Mouse (Mus musculus) thymus, postnatal 4 days (tissue): ENCODE results near the gene Sec22a.

Experiments
- DNase-seq: peaks from one replicate; pipeline ENCODE4 v3.0.0; 2021

The Sec22a gene

DNA sequence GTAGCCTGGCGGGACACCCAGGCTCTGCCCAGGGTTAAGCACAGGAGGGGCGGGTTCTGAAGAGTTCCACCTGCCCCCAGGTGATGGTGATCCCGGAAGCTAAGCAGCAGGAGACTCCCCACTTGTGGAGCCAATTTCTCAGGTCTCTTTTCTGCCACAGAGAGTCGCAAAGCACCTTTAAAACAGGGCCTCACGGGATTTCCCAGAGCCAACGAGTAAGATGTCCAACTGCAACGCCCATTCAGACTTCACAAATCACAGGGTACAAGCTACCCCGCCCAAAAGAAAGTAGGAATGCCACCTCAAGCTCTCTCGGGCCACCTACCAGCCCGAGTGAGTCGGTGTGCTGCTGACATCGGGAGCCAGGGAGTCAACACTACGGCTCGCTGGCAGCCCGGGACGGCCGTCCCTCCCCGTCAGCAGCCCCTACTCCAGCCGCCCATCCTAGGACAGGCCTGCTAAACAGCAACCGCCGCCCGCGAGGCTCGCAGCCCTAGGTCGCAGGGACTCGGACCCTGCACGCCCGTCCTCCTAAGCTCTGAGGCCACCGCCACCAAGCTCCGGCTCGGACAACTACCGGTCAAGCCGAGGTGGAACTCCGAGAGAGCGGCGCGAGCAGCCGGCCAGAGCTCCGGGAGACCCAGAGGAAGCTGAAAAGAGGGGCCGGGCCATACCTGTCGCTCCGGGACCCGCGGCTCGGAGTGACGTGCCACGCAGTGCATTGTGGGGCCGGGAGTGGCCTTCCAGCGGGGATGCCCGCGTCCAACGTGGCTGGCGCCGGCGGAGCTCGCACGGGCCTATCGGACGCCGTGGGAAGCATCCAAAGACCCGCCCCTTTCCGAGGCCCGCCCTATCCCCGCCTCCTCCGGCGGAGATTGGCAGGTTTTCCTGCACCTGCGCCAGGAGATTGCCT lies at the start of gene Sec22a:
Gene Sec22a (minus strand): TSS at position 769 of the 913 bp plus-strand sequence.
- DNase-seq: peak; percentile 95

DNA sequence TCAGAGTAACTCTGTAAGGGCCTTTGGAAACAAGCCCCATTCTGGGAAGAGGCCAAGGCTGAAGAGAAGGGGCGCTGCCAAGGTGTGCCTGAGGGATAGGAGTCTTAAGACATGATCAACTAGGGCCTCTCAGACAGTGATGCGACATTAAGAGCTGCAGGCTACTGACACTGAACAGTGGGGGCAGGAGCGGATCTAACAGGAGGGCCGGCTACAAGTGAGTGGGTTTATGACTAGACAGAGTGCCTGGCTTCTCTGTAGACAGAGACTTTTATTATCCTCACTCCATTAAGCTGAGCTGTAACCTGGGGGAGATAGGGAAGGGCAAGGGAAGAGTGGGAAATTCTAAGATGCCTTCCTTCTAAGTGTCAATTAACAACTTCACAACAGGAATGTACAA lies 43.0 kb upstream of the Sec22a start:
- DNase-seq: no peak

GRCm38 (mm10) chr16:35406166-35406565 lies 42.4 kb upstream of the Sec22a start:
- DNase-seq: no peak

GRCm38 (mm10) chr16:35405348-35406080 lies 41.8 kb upstream of the Sec22a start:
- no peak for DNase-seq

GRCm38 (mm10) chr16:35404864-35405263 lies 41.1 kb upstream of the Sec22a start:
- no peak for DNase-seq

GRCm38 (mm10) chr16:35403891-35404290 lies 40.2 kb upstream of the Sec22a start:
- DNase-seq: no peak

DNA sequence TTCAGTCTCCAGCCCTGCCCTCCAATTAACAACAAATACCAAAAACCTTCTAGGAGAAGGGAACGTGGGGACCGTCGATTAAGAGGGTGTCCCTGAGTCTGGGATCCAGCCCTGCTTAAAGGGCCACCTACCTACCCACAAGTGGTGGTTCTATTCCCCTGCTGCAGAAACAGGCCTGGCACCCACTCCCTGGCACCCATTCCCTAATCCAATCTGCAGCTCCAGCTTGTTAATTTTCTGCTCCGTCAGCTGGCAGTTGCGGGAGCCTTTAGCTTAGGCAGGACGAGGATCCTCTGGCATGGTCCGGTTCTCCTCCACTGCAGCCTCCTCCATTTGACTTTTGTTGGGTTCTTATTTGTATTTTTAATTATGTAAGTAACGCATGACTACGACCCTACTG lies 39.6 kb upstream of the Sec22a start:
- DNase-seq: no peak

DNA sequence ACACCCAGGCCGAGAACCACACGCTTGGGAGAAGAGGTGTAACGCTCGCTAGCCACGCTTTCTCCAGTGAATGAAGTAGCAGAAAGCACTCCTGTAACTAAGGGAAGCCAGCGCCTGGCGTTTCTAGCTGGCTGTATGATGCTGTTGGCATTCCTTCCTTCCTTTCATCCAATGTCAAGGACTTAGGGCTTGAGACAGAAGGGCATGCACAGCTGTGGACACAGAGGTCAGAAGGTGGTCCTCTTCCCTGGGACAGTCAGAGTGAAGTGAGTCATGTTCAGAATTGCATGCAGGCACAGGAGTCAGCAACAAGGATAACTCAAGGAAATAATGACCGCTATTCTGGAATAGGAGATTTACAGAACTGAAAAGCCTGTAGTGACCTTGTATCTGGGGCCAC lies 29.1 kb upstream of the Sec22a start:
- no peak for DNase-seq

DNA sequence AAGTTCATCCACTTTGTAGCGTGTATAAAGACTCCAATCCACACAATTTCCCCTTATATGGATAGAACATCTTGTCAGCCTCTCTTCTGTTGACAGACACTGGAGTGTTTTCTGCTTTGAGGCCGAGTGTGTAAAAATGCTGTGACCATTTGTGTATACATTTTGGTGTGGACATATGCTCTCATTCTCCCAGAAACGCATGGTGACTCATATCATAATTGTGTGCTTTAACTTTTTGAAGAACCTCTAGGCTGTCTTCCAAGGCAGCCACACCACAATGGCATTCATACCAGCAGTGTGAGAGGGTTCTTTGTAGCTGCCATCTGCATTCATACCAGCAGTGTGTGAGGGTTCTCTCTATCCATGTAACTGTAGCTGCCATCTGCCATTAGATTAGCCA lies 21.9 kb upstream of the Sec22a start:
- DNase-seq: no peak

DNA sequence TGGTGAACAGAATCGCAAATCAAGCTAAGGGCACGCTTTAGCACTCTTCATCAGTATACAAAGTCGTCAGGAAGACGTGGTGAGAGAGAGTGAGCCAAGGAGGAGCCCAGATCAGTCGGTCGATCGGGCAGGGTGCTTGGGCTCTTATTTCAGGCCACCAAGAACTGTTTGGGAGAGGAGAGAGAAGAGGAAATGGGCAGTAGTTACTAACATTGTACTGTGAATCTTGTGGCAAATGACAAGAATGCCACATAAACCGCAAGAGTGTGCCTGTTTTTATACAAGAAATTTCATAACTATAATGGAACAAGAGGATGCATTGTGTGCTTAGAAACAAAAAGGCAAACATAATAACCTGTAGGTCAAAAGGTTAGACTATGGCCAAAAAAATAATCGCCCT lies 16.3 kb upstream of the Sec22a start:
- no peak for DNase-seq

GRCm38 (mm10) chr16:35379344-35379743 lies 15.6 kb upstream of the Sec22a start:
- DNase-seq: no peak

DNA sequence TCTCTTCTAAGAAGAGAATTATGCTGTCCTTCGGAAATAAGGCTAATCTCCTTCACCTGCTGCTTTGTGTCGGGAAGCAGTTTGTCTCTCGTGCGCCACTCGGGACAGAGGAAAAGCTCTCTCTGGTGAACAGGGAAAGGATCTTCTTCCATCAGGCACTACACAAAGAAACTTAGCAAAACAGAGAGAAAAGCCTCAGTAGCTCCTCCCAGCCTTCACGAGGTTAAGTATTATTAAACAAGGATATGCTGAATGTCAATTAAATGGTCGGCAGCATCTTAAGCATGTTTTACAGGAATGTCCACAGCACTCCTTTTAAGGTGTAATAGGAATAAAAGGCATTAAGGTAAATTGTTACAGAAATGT lies 328 bp upstream of the Sec22a start:
- DNase-seq: no peak

DNA sequence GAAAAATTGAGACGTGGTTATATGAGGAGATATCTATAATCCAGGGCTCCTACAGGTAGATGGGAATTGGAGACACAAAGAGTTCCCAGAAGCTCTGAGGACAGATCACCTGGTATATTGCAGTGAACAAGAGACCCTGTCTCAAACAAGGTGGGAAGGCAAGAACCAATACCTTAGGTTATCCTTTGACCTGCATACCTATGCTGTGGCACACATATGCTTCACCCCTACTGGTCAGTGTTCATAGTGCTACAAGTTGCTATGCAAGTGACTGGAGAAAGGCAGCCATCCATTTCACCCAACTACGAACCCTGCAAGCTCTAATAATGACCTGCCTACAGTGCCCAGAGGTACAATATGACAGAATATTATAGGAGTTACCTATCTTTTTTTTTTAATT lies 1.5 kb downstream of the Sec22a start:
- DNase-seq: no peak

DNA sequence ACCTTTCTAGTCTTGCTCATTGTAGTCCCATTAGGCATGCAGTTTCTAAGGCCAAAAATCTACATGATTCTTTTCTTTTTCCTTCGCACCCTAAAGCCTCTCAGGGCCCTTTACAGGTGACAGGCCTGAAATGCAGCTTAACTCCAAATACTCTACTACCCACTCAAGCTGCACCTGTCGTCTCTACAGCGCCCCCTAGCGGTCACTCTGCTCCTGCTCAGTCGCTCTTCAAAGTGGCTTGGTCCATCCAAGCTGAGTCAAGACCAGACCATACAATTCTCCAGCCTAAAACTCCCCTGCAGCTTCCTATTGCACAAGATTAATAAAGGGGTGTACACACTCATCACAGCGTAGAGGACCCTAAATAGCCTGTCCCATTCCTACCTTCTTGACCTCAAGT lies 3.1 kb downstream of the Sec22a start:
- DNase-seq: peak; percentile 89

DNA sequence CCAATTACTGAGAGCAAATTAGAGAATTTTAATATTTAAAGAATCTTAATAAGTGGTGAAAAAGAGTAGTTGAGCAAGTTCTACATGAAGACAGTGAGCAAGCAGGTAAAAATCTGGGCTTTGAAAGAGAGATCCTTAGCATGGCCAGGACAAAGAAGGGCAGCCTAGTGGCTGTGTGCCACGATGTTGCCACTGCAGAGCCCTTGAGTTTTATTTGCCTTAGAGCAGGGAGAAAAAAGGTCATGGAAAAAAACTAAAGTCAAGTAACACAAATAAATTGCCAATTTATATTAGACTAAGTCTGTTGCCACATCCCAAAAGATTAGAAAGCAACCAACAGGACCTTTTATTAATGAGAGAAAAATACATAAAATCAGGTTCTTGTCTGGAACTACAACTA lies 6.3 kb downstream of the Sec22a start:
- no peak for DNase-seq

- DNase-seq: no peak
These were observed 33.3 kb downstream of the Sec22a start for GRCm38 (mm10) chr16:35330451-35330850.

DNA sequence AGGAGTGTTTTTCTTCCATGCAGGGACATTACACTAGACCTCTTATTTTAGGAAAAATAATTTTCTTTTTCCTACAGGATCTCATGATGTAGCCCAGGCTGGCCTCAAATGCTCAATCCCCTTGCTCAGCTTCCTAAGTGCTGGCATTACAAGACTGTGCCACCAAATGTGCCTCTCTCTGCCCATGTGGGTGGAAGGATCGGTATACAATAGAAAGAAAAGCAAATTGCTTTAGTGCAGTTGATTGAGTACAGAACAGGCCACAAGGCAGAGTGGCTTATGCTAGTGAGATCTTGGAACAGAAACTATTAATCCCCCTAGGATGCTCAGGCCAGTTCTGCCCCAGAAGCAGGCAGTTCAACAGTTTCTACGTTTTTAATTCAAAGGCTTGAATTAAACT lies 43.9 kb downstream of the Sec22a start:
- no peak for DNase-seq

- no peak for DNase-seq
These were observed 44.4 kb downstream of the Sec22a start for GRCm38 (mm10) chr16:35319335-35319734.

DNA sequence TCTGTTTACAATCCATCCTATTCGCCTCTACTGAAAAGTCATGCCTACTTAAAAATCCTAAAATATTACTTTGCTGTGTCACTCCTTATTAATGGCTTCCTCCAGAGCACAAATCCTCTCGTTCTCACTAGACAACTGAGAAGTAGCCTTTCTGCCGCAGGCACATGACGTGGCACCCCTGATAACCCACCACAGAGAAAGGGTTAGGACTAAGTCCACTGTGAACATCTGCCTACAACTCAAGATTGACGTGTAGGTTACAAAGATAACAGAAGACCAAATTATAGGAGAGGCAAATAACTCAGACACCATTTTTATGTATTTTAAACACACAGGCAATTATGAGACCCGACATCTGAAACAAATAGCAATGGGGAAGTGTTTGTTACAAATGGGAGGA lies 45.3 kb downstream of the Sec22a start:
- no peak for DNase-seq

DNA sequence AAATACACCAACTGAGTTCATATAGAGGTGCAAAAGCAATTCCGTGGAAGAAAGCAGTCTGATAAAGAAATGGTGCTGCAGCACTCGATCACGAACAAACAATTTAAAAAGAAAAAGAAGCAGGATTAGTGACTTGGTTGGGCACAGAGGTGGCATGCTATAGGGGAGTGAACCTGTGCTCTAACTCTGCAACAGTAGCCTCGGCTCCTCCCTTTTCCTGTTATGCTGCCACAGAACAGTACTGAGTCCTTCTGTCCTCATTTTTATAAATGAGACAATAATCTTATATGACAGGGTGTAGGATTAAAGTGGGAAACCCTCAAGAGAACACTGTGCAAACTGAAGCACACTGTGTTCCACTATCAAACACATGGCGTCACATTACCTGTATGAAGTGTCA lies 46.3 kb downstream of the Sec22a start:
- DNase-seq: no peak

DNA sequence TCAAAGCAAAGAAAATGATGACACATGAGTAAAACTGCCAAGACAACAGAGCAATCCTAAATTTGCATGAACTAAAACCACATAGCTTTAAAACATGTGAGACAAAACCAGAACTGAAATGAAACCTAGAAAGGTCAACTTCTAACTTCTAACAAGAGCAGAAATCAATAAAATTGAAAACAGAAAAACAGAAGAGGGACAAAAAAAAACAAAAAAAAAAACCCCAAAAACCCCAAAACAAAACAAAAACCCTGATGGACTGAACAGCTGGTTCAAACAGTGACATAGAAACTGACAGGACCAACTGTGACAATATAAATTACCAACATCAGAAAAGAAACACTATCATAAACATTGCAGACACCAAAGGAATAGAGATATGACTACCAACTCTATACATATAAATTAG lies 46.9 kb downstream of the Sec22a start:
- no peak for DNase-seq

GRCm38 (mm10) chr16:35315496-35315895 lies 48.2 kb downstream of the Sec22a start:
- DNase-seq: no peak

GRCm38 (mm10) chr16:35311586-35311985 lies 52.1 kb downstream of the Sec22a start:
- no peak for DNase-seq

GRCm38 (mm10) chr16:35310551-35311110 lies 53.1 kb downstream of the Sec22a start:
- no peak for DNase-seq
